Mouse (Mus musculus): ENCODE measurements around the gene Vwa2.

Gene Vwa2

DNA sequence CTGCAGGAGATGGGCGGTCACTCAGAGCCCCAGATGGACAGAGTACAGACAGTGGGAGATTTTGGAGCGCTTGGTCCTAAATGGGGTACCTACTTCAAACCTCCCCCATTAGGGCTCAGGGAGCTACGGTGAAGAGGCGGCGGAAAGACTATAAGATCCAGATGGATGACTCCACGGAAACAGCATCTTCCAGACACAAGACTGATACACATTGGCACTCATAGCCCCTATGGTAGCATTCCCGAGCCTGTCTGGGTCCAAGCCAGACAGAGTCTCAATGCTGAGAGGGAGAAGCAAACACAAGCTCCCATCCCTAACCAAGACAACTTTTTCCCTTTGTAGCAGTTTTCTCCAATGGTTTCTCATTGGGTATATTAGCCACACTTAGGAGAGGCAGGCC, 76.8 kb downstream of the Vwa2 start:
- DNase-seq: no peak

DNA sequence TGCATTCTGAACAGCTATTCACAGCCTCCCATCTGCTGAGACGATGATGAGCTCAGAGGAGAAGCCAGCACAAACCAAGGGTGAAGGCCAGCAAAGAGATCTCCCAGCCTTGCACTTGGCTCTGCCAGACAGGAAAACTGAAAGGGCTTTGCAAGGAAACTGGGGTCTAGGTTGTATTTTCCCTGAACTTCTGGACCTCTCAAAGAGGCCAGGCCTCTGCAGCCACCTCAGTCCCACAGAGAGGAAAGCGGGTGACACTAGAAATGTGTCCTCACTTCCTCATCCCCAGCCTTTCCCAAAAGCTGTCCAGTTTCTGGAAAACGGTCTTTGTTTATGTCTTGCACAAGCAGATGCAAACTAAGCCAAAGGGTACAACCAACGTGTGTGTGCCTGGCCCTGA, 79.8 kb downstream of the Vwa2 start:
- DNase-seq: no peak

DNA sequence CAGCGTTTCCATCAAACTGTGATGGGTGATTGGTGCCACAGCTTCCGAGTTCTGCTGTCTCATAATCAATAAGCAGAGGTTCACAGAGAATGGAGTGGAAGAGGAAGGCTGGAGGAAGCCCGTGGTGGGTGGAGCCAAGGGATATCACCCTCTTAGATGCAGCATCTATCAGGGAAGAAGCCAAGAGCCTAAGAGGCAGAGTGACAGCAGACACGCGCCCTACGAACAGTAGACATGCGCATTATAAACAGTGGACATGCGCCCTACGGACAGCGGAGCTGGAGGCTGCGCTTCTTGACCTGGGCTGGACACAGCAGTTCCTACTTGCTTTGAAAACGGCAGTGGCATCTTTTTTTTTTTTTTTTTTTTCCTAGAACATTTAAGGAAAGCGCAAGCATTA, 80.8 kb downstream of the Vwa2 start:
- no peak for DNase-seq

DNA sequence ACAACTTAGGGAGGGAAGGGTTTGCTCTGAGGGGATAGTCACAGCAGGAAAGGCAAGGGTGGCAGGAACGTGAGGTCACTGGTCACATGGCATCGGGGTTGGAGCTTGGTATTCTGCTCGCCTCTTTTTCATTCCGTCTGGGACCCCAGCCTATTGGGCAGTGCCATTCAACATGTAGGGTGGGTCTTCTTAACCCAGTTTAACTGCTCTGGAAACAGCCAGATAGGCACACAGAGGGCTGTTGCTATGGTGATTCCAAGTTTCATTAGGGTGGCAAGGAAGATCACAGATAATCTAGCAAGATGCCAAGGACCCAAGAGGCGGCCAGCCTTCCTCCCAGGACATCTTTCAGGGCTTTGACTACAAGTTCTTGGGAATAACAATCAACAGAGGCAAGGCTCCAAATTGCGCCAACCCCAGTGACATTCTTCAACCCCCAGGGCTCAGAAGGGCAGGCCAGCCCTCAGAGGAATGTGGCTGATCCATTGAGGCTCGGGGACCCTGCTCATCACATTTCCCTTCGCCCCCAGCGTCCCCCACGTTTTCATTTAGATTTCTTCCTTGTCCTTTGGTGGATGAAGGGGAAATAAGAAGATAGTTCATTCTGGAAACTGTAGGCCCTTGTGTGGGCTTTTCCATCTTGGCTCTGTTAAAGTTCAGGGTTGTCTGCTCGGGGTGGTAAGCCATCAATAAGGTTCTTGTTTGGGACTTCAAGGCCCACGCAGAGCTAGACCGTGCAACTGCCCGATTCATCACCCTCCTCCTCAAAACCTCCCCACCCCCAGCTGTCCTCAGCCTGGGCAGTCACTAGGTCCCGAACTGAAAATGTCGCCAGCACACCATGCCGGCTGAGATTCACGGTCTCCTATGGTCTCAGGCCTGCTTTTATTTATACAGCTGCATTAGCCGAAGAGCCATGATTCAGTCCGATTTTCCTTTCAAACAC, 81.8 kb downstream of the Vwa2 start:
- DNase-seq: no peak

DNA sequence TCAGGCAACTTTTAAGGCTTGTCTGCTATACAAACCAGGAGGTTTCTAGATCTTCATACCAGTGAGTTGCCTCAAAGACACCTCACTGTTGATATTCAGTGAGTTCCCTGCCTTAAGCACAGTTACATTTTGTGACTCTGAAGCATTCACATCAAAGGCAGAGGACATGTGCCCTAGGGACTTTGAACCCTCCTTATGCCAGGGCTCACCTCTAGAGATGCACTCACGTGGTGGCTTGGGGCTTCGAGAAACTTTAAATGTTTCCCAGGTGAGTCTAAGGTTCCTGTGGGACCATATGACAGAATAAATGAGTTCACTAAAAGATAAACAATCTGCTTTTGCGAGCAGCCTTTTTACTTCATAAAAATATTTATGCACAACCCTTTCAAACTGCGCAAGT, 84.0 kb downstream of the Vwa2 start:
- DNase-seq: no peak

DNA sequence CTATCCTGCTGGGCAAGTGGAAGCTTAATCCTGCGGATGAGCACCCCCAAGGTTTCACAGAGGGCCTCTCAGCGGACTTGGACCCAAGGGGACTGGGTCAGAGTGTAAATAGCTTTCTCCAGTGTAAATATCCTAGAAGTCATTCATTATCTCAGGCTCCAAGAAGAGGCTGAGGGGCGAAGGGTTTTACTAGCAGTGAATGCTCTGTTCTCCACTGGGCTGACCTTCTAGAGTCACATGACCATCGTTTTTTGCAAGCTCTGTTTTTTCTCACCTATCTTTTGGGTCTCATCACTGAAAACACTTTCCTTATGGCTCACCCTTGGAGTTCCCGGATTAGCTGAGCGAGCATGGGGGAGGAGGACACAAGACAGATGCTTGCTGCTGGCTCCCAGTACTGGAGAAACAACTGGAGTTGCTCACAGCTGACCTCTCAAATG, 84.6 kb downstream of the Vwa2 start:
- no peak for DNase-seq

DNA sequence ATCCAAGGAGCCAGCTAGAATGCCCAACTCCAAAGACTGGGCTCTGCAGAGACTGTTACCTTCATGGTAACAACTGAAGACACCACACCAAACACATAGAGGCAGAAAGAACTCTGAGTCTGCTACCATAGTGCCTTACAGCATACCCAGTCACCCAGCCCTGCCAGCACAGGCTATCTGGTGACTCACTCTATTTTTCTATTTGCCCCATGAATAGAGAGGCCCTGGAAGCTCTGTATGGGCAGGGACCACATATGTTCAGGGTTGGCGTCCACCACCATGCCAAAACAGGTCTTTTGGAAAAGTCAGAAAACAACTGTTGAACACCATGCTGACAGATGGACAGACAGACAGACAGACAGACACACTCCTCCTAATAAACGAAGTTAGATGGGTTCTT, 85.0 kb downstream of the Vwa2 start:
- no peak for DNase-seq

DNA sequence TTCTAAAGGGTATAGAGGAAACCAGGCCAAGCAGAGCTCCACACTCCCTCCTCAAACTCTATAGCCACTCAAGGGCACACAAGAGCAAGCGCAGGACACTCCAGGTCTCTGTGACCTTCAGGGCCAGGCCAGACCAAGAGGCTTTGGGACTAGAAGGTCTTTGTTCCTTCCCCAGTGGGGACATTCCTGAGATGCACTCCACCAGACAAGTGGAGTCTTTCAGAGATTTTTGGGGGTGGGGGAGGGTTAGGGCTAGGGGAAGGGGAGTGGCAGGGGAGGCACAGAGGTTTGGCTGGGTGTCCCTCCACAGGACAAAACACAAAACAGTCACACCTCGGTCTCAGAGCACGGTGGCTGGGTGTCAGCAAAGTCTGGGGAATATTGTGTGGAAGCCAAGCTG, 85.6 kb downstream of the Vwa2 start:
- DNase-seq: no peak

All from cerebellum, adult 11-12 months (tissue).